Mouse (Mus musculus) hindbrain, embryonic 14.5 days (tissue): ENCODE measurements at regions not wholly inside any gene's neighbourhood (a gene's known extent, or its start where the extent isn't known, plus 50 kb on each side); places are given as distances from the start of the nearest gene placed in this dataset.
"Not testable (repeated sequence)": the region's sequence is repeated elsewhere in the genome, so short reads cannot be mapped to it uniquely, and the experiment has no call there.

Source experiments
- ATAC-seq: fragments of 200-750 bp; cut with Nextera tagmentation; 2 replicates; pipeline ENCODE4 v1.8.0; 2017; ENCODE audit warnings: moderate number of reproducible peaks, mild to moderate bottlenecking, moderate TSS enrichment, moderate library complexity; ENCODE audit not compliant: low FRiP score
- DNase-seq: peaks from one replicate; pipeline ENCODE4 v3.0.0-alpha.2; 2015; ENCODE audit warnings: low spot score
- H3K27ac ChIP-seq: fragments of 300-500 bp; sonication (generic); 2 replicates; pipeline ENCODE4 v1.5.1; 2014; ENCODE audit warnings: mild to moderate bottlenecking, moderate library complexity
- H3K27me3 ChIP-seq: fragments of 300-500 bp; sonication (generic); 2 replicates; pipeline ENCODE4 v1.6.1; 2014; ENCODE audit warnings: mild to moderate bottlenecking, low read length, mixed read lengths; ENCODE audit not compliant: control insufficient read depth, insufficient read depth
- H3K36me3 ChIP-seq: fragments of 300-500 bp; sonication (generic); replicated peaks from 2 replicates; pipeline ENCODE4 v1.6.1; 2014; ENCODE audit not compliant: control insufficient read depth, insufficient read depth
- H3K4me1 ChIP-seq: fragments of 300-500 bp; sonication (generic); replicated peaks from 2 replicates; pipeline ENCODE4 v1.6.1; 2014; ENCODE audit warnings: antibody characterized with exemption, low read length, mixed read lengths; ENCODE audit not compliant: control insufficient read depth, insufficient read depth
- H3K4me2 ChIP-seq: fragments of 300-500 bp; sonication (generic); replicated peaks from 2 replicates; pipeline ENCODE4 v1.6.1; 2014; ENCODE audit warnings: mild to moderate bottlenecking, moderate library complexity
- H3K4me3 ChIP-seq: fragments of 300-500 bp; sonication (generic); replicated peaks from 2 replicates; pipeline ENCODE4 v1.5.1; 2014; ENCODE audit warnings: mild to moderate bottlenecking, low read length
- H3K9ac ChIP-seq: fragments of 300-500 bp; sonication (generic); 2 replicates; pipeline ENCODE4 v1.6.1; 2014
- H3K9me3 ChIP-seq: fragments of 300-500 bp; sonication (generic); 2 replicates; pipeline ENCODE4 v1.6.1; 2016; ENCODE audit warnings: low read length; ENCODE audit not compliant: control insufficient read depth
- WGBS: fragments of 180-500 bp; shearing (Covaris S2); extraction: QIAGEN DNeasy Blood & Tissue Kit; methylation state at CpG from one replicate; pipeline ENCODE4 v1.1.7; 2014; 5-methylcytosine and 5-hydroxymethylcytosine counted together

- H3K27ac ChIP-seq: no peak overlapping the region
- WGBS: 41% methylated on average over 2 of the region's 2 CpGs
- no peak overlapping the region for H3K4me3 ChIP-seq
- H3K9ac ChIP-seq: no peak overlapping the region
- no peaks in the 10 kb centered on the region for H3K36me3 ChIP-seq
- 0 out of 2 replicates have a peak, but pooled peaks cover 6% of the 10 kb centered on the region for H3K9me3 ChIP-seq
- H3K27me3 ChIP-seq: no peaks in the 10 kb centered on the region
- DNase-seq (no peak), ATAC-seq (no peak)
- H3K4me1 ChIP-seq: no peaks in the 10 kb centered on the region
- H3K4me2 ChIP-seq: no peak overlapping the region
These were observed 57.1 kb downstream of the Pou4f1 start for GRCm38 (mm10) chr14:104410730-104411129.

GRCm38 (mm10) chr14:104410292-104410691 lies 57.5 kb downstream of the Pou4f1 start:
- H3K36me3 ChIP-seq: no peaks in the 10 kb centered on the region
- no peak for ATAC-seq
- H3K4me2 ChIP-seq: no peak overlapping the region
- no peak overlapping the region for H3K27ac ChIP-seq
- H3K27me3 ChIP-seq: no peaks in the 10 kb centered on the region
- 0 out of 2 replicates have a peak, but pooled peaks cover 6% of the 10 kb centered on the region for H3K9me3 ChIP-seq
- no peaks in the 10 kb centered on the region for H3K4me1 ChIP-seq
- no peak overlapping the region for H3K4me3 ChIP-seq
- H3K9ac ChIP-seq: no peak overlapping the region
- DNase-seq: no peak
- 39% methylated on average over 6 of the region's 6 CpGs for WGBS

- Histone ChIP-seq H3K9ac (no peak overlapping the region), H3K36me3 (no peaks in the 10 kb centered on the region), H3K9me3 (0 out of 2 replicates have a peak, but pooled peaks cover 6% of the 10 kb centered on the region), H3K4me1 (no peaks in the 10 kb centered on the region), H3K27ac (no peak overlapping the region), H3K4me3 (no peak overlapping the region), H3K27me3 (no peaks in the 10 kb centered on the region), H3K4me2 (no peak overlapping the region)
- no peak for DNase-seq
- WGBS: 48% methylated on average over 3 of the region's 3 CpGs
- ATAC-seq: 0 out of 2 replicates have a peak, but pooled peaks have one; percentile 43
These were observed 61.7 kb downstream of the Pou4f1 start for GRCm38 (mm10) chr14:104406062-104406461.

GRCm38 (mm10) chr14:104389297-104390071 lies 78.3 kb downstream of the Pou4f1 start:
- H3K27ac ChIP-seq: peak overlapping the region; percentile 32; the same call in 1 of the 2 replicates
- H3K4me1 ChIP-seq: no peaks in the 10 kb centered on the region
- 49% methylated on average over 8 of the region's 8 CpGs for WGBS
- H3K27me3 ChIP-seq: no peaks in the 10 kb centered on the region
- H3K36me3 ChIP-seq: no peaks in the 10 kb centered on the region
- DNase-seq (no peak), ATAC-seq (peak; percentile 48; the same call in 1 of the 2 replicates)
- no peaks in the 10 kb centered on the region for H3K9me3 ChIP-seq
- no peak overlapping the region for H3K9ac ChIP-seq
- no peak overlapping the region for H3K4me2 ChIP-seq
- H3K4me3 ChIP-seq: no peak overlapping the region

GRCm38 (mm10) chr14:104388879-104389278 lies 78.9 kb downstream of the Pou4f1 start:
- peak overlapping the region; percentile 32; the same call in 1 of the 2 replicates for H3K27ac ChIP-seq
- H3K9me3 ChIP-seq: no peaks in the 10 kb centered on the region
- H3K27me3 ChIP-seq: no peaks in the 10 kb centered on the region
- no peaks in the 10 kb centered on the region for H3K36me3 ChIP-seq
- no peak overlapping the region for H3K9ac ChIP-seq
- no peak for DNase-seq
- WGBS: 59% methylated on average over 2 of the region's 2 CpGs
- no peak overlapping the region for H3K4me2 ChIP-seq
- ATAC-seq: 0 out of 2 replicates have a peak, but pooled peaks have one; percentile 11
- H3K4me3 ChIP-seq: no peak overlapping the region
- H3K4me1 ChIP-seq: no peaks in the 10 kb centered on the region

GRCm38 (mm10) chr14:104380986-104381385 lies 86.8 kb downstream of the Pou4f1 start:
- Histone ChIP-seq H3K27ac (no peak overlapping the region), H3K4me2 (no peak overlapping the region), H3K4me3 (no peak overlapping the region), H3K36me3 (no peaks in the 10 kb centered on the region), H3K9ac (no peak overlapping the region), H3K27me3 (no peaks in the 10 kb centered on the region), H3K9me3 (no peaks in the 10 kb centered on the region), H3K4me1 (0 out of 2 replicates have a peak, but pooled peaks cover 8% of the 10 kb centered on the region)
- ATAC-seq (peak; percentile 84; the same call in 1 of the 2 replicates), DNase-seq (peak; percentile 50)
- WGBS: 36% methylated on average over 5 of the region's 5 CpGs

- Histone ChIP-seq H3K9me3 (no peaks in the 10 kb centered on the region), H3K4me2 (no peak overlapping the region)
These were observed 95.0 kb downstream of the Pou4f1 start for GRCm38 (mm10) chr14:104372776-104373175.

GRCm38 (mm10) chr14:104356636-104357035 lies 111.2 kb downstream of the Pou4f1 start:
- ATAC-seq (no peak), DNase-seq (peak; percentile 30)
- Histone ChIP-seq H3K9me3 (no peaks in the 10 kb centered on the region), H3K36me3 (no peaks in the 10 kb centered on the region), H3K4me2 (no peak overlapping the region), H3K4me1 (0 out of 2 replicates have a peak, but pooled peaks cover 3% of the 10 kb centered on the region), H3K4me3 (no peak overlapping the region), H3K27ac (no peak overlapping the region), H3K27me3 (no peaks in the 10 kb centered on the region), H3K9ac (no peak overlapping the region)
- WGBS: 73% methylated on average over 1 of the region's 1 CpGs

More at GRCm38 (mm10) chr14:104372776-104373175, 95.0 kb downstream of the Pou4f1 start:
- ATAC-seq: no peak
- WGBS: 83% methylated on average over 7 of the region's 7 CpGs
- Histone ChIP-seq H3K27ac (no peak overlapping the region), H3K4me1 (no peaks in the 10 kb centered on the region), H3K9ac (no peak overlapping the region), H3K4me3 (no peak overlapping the region), H3K27me3 (no peaks in the 10 kb centered on the region), H3K36me3 (no peaks in the 10 kb centered on the region)
- DNase-seq: no peak

- H3K27me3 ChIP-seq, ATAC-seq, DNase-seq, H3K4me3 ChIP-seq, H3K9ac ChIP-seq, H3K27ac ChIP-seq, H3K4me2 ChIP-seq, H3K4me1 ChIP-seq, H3K9me3 ChIP-seq, H3K36me3 ChIP-seq: not testable (repeated sequence)
- 95% methylated on average over 15 of the region's 15 CpGs for WGBS
These were observed 131.0 kb downstream of the Pou4f1 start for GRCm38 (mm10) chr14:104336783-104337182.
